In the genomic region with DNA sequence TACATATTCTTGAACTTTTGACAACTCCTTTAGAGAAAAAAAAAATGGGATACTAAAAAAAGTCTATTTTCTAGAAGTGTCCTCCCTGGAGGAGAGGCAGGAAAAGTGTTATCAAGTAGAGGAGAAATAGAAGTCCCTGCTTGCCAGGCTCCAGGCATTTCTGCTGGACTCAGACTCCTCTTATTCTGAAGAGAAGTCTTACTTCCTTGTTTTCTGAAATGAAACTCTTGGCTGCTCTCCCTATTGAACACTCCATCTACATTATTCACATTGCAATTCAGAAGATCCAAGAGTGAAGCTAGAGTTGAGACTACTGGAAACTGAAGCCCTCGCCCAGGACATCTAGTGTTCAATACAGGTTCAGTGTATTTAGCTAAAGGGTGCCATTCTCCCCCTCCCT, we compare ENCODE assay signal across 13 mouse cellular contexts. TPM values are rescaled to one million over a fixed set of nuclear protein-coding genes. Genes with fewer than 3 reads are reported as not detected.
DNase-seq lines count a peak whose midpoint lies in the region; ATAC-seq and TF ChIP-seq lines count a peak whose summit lies in the region.
"Had no signal": no experiment of that assay in that cellular context is flagged by ENCODE, and none has a peak within 500 bp of the region (broad histone marks: within the 10 kb centered on the region; RNA-seq: fewer than 3 reads in every experiment).

A gene (plus strand): TSS at position 260 of the 400 bp plus-strand sequence.

- no peaks in the 10 kb centered on the region for H3K27me3 ChIP-seq in kidney, embryonic 14.5 days (ENCODE audit: control insufficient read depth, insufficient read depth, low read length)
- H3K27me3 ChIP-seq in heart, embryonic 16.5 days (ENCODE audit: control insufficient read depth, insufficient read depth, low read length), result no peaks in the 10 kb centered on the region
- H3K27me3 ChIP-seq in midbrain, embryonic 13.5 days, result no peaks in the 10 kb centered on the region
- H3K27me3 ChIP-seq in thymus, adult 2 months (ENCODE audit: control insufficient read depth, insufficient read depth, low read length), result no peaks in the 10 kb centered on the region
- H3K27me3 ChIP-seq: limb, embryonic 13.5 days had no signal

- TF ChIP-seq POLR2A in thymus, adult 2 months (IDR thresholded peaks at IDR 0.05; ENCODE audit: control insufficient read depth, extremely low read depth, insufficient read depth, low read length, poor library complexity), result no peak

- ATAC-seq in kidney, embryonic 14.5 days (ENCODE audit: low FRiP score, low TSS enrichment), result no peak
- ATAC-seq in heart, embryonic 16.5 days (replicated peaks; ENCODE audit: extremely low read depth, insufficient read depth, low FRiP score), result 0 out of 2 replicates have a peak, but pooled peaks have one; percentile 18
- no peak for ATAC-seq in midbrain, embryonic 13.5 days
- no peak for ATAC-seq in megakaryocyte-erythroid progenitor cell, adult 5-6 weeks (replicated peaks; ENCODE audit: low FRiP score, low TSS enrichment, poor library complexity, severe bottlenecking)
- ATAC-seq: CD4-positive, CD25-positive, alpha-beta regulatory T cell, adult 4 months; hindbrain, embryonic 16.5 days had no signal

- no peak within 1 kb of the TSS for H3K27ac ChIP-seq in kidney, embryonic 14.5 days (ENCODE audit: low read depth, low read length)
- H3K27ac ChIP-seq in heart, embryonic 16.5 days (ENCODE audit: low read length), result no peak within 1 kb of the TSS
- H3K27ac ChIP-seq in midbrain, embryonic 13.5 days, result no peak within 1 kb of the TSS
- no peak within 1 kb of the TSS for H3K27ac ChIP-seq in thymus, adult 2 months (ENCODE audit: control insufficient read depth, insufficient read depth, low read length)
- H3K27ac ChIP-seq: limb, embryonic 13.5 days had no signal

- no peak for DNase-seq in kidney, postnatal 25 days
- DNase-seq in kidney, postnatal 14 days, result peak; percentile 14
- DNase-seq in lung, postnatal 36 days, result peak; percentile 64
- DNase-seq in thymus, adult 2 months, result no peak
- DNase-seq: cerebellum, adult 9-11 months; layer of hippocampus, postnatal 36 days had no signal

- TF ChIP-seq CTCF in thymus, adult 2 months (IDR thresholded peaks at IDR 0.05; ENCODE audit: borderline replicate concordance, control insufficient read depth, extremely low read depth, insufficient read depth, low read length, poor library complexity), result no peak

- WGBS in kidney, embryonic 14.5 days, result 65% methylated on average over 1 of the region's 1 CpGs
- WGBS in heart, embryonic 16.5 days, result 52% methylated on average over 1 of the region's 1 CpGs
- 96% methylated on average over 1 of the region's 1 CpGs for WGBS in midbrain, embryonic 13.5 days
- 91% methylated on average over 1 of the region's 1 CpGs for WGBS in thymus, adult 2 months

- no peak within 1 kb of the TSS for H3K9ac ChIP-seq in kidney, embryonic 14.5 days (ENCODE audit: low read depth, low read length)
- H3K9ac ChIP-seq in heart, embryonic 16.5 days (ENCODE audit: low read length), result no peak within 1 kb of the TSS
- no peak within 1 kb of the TSS for H3K9ac ChIP-seq in midbrain, embryonic 13.5 days (replicated peaks)
- H3K9ac ChIP-seq: limb, embryonic 13.5 days had no signal

- no peaks in the 10 kb centered on the region for H3K36me3 ChIP-seq in kidney, embryonic 14.5 days (ENCODE audit: control insufficient read depth, insufficient read depth, low read length)
- H3K36me3 ChIP-seq in heart, embryonic 16.5 days (ENCODE audit: control insufficient read depth, insufficient read depth), result no peaks in the 10 kb centered on the region
- H3K36me3 ChIP-seq in midbrain, embryonic 13.5 days, result no peaks in the 10 kb centered on the region
- no peaks in the 10 kb centered on the region for H3K36me3 ChIP-seq in thymus, adult 2 months (ENCODE audit: control insufficient read depth, insufficient read depth, low read length)
- H3K36me3 ChIP-seq: limb, embryonic 13.5 days had no signal

- H3K4me3 ChIP-seq in kidney, embryonic 14.5 days (ENCODE audit: low read length), result no peak within 1 kb of the TSS
- H3K4me3 ChIP-seq in heart, embryonic 16.5 days (ENCODE audit: low read length), result no peak within 1 kb of the TSS
- H3K4me3 ChIP-seq in midbrain, embryonic 13.5 days (replicated peaks), result no peak within 1 kb of the TSS
- no peak within 1 kb of the TSS for H3K4me3 ChIP-seq in thymus, adult 2 months (ENCODE audit: control insufficient read depth, insufficient read depth, low read length)
- H3K4me3 ChIP-seq: limb, embryonic 13.5 days had no signal

- no peak within 1 kb of the TSS for H3K4me2 ChIP-seq in kidney, embryonic 14.5 days (replicated peaks; ENCODE audit: low read depth, low read length)
- no peak within 1 kb of the TSS for H3K4me2 ChIP-seq in heart, embryonic 16.5 days (ENCODE audit: low read depth, low read length)
- H3K4me2 ChIP-seq in midbrain, embryonic 13.5 days (replicated peaks), result no peak within 1 kb of the TSS
- H3K4me2 ChIP-seq: limb, embryonic 13.5 days had no signal

- no peaks in the 10 kb centered on the region for H3K4me1 ChIP-seq in kidney, embryonic 14.5 days (ENCODE audit: control insufficient read depth, insufficient read depth, low read length)
- peaks cover 2% of the 10 kb centered on the region; the same call in 1 of the 2 replicates for H3K4me1 ChIP-seq in heart, embryonic 16.5 days (ENCODE audit: control insufficient read depth, insufficient read depth, low read length)
- H3K4me1 ChIP-seq in midbrain, embryonic 13.5 days (replicated peaks), result no peaks in the 10 kb centered on the region
- no peaks in the 10 kb centered on the region for H3K4me1 ChIP-seq in thymus, adult 2 months (replicated peaks; ENCODE audit: control insufficient read depth, insufficient read depth, low read length)
- H3K4me1 ChIP-seq: limb, embryonic 13.5 days had no signal

- no peaks in the 10 kb centered on the region for H3K9me3 ChIP-seq in kidney, embryonic 14.5 days (ENCODE audit: control insufficient read depth, low read length)
- no peaks in the 10 kb centered on the region for H3K9me3 ChIP-seq in heart, embryonic 16.5 days (replicated peaks; ENCODE audit: control insufficient read depth, low read length)
- no peaks in the 10 kb centered on the region for H3K9me3 ChIP-seq in midbrain, embryonic 13.5 days
- H3K9me3 ChIP-seq: limb, embryonic 13.5 days had no signal

RNA-seq across cellular contexts. Expression of the gene that starts here (rescaled TPM):
- polyA plus RNA-seq in kidney, embryonic 14.5 days (2014; fragmentation: Nextera tagmentation; extraction: Ambion mirVana), result 16.5 and 18.8 TPM in 2 replicates
- 1.4 and 2.2 TPM in 2 replicates for polyA plus RNA-seq in heart, embryonic 16.5 days (2015; fragmentation: Nextera tagmentation; extraction: Ambion mirVana)
- polyA plus RNA-seq in midbrain, embryonic 13.5 days (2015; fragmentation: Nextera tagmentation; extraction: Ambion mirVana), result 3.5 and 4.2 TPM in 2 replicates
- 0.22 and 0.23 TPM in 2 replicates for polyA plus RNA-seq in thymus, adult 2 months (2012; rRNA removed)
- total RNA-seq in megakaryocyte-erythroid progenitor cell, adult 5-6 weeks (2014; fragmentation: Nextera tagmentation), result not detected in 2 replicates
- not detected in 2 replicates for total RNA-seq in megakaryocyte-erythroid progenitor cell, adult 5-6 weeks (2017)
- total RNA-seq: layer of hippocampus, postnatal 36 days had no signal
- polyA plus RNA-seq: CD4-positive, CD25-positive, alpha-beta regulatory T cell, adult 4 months had no signal

Comparison
In these comparisons a context has a peak if more than half of its experiments do, and no peak if none do; other contexts are left out.
1. DNase-seq: peak in kidney, postnatal 14 days (single experiment) and lung, postnatal 36 days (single experiment); none in kidney, postnatal 25 days (0 of 2) and thymus, adult 2 months (single experiment).